Mouse (Mus musculus) kidney, embryonic 14.5 days (tissue): Measurements from ENCODE around the gene Zfand4. TPM values are rescaled to one million over a fixed set of nuclear protein-coding genes. Genes with fewer than 3 reads are reported as not detected.

ENCODE experiments used
- ATAC-seq: fragments of 200-750 bp; cut with Nextera tagmentation; 2 replicates; pipeline ENCODE4 v1.8.0; 2017; ENCODE audit warnings: moderate number of reproducible peaks, mild to moderate bottlenecking, moderate TSS enrichment, moderate library complexity; ENCODE audit not compliant: low FRiP score, low TSS enrichment
- H3K27ac ChIP-seq: fragments of 300-500 bp; sonication (generic); 2 replicates; pipeline ENCODE4 v1.5.1; 2014; ENCODE audit warnings: low read depth, mild to moderate bottlenecking, low read length, moderate library complexity, mixed read lengths
- H3K27me3 ChIP-seq: fragments of 300-500 bp; sonication (generic); 2 replicates; pipeline ENCODE4 v1.6.1; 2014; ENCODE audit warnings: mild to moderate bottlenecking, low read length; ENCODE audit not compliant: control insufficient read depth, insufficient read depth
- H3K36me3 ChIP-seq: fragments of 300-500 bp; sonication (generic); 2 replicates; pipeline ENCODE4 v1.6.1; 2014; ENCODE audit warnings: low read length, mixed read lengths; ENCODE audit not compliant: control insufficient read depth, insufficient read depth
- H3K4me1 ChIP-seq: fragments of 300-500 bp; sonication (generic); 2 replicates; pipeline ENCODE4 v1.6.1; 2014; ENCODE audit warnings: low read length, mixed read lengths; ENCODE audit not compliant: control insufficient read depth, insufficient read depth
- H3K4me2 ChIP-seq: fragments of 300-500 bp; sonication (generic); replicated peaks from 2 replicates; pipeline ENCODE4 v1.6.1; 2014; ENCODE audit warnings: low read depth, mild to moderate bottlenecking, low read length
- H3K4me3 ChIP-seq: fragments of 300-500 bp; sonication (generic); 2 replicates; pipeline ENCODE4 v1.5.1; 2014; ENCODE audit warnings: mild to moderate bottlenecking, low read length
- H3K9ac ChIP-seq: fragments of 300-500 bp; sonication (generic); 2 replicates; pipeline ENCODE4 v1.6.1; 2014; ENCODE audit warnings: low read depth, mild to moderate bottlenecking, low read length, moderate library complexity
- H3K9me3 ChIP-seq: fragments of 300-500 bp; sonication (generic); 2 replicates; pipeline ENCODE4 v1.6.1; 2016; ENCODE audit warnings: low read length; ENCODE audit not compliant: control insufficient read depth
- WGBS: fragments of 180-500 bp; shearing (Covaris S2); extraction: QIAGEN DNeasy Blood & Tissue Kit; methylation state at CpG from one replicate; pipeline ENCODE4 v1.1.7; 2014; 5-methylcytosine and 5-hydroxymethylcytosine counted together
- polyA plus RNA-seq: library from polyadenylated mRNA; unstranded; fragments of >200 nt; fragmentation: Nextera tagmentation; extraction: Ambion mirVana; gene quantifications from 2 replicates; pipeline ENCODE4 v1.2.1, GENCODE M21; 2014

Gene Zfand4
- polyA plus RNA-seq, 1 experiment from 2014 or later = 8.3 TPM

DNA sequence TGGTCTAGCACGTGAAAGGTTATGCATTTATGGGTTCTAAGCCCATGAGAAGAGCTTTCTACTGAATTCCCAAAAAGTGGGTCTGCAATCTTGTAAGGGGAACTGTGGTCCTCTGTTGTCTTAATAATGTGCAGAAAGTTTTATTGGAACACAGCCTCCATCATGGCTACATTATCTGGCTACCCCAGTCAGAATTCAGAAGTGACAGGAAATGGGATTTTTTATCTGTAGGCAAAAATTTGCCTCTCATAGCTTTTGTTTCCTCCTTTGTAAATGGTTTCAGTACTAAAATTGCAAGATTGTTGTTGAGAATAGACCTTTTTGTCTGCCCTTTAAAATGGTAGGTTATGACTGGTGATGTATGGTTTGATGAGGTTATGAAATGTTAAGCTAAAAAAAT, 1.2 kb upstream of the Zfand4 start:
- Histone ChIP-seq H3K4me2 (no peak overlapping the region), H3K9ac (no peak overlapping the region), H3K27me3 (no peaks in the 10 kb centered on the region), H3K4me1 (0 out of 2 replicates have a peak, but pooled peaks cover 8% of the 10 kb centered on the region), H3K36me3 (peaks cover 33% of the 10 kb centered on the region), H3K27ac (no peak overlapping the region), H3K9me3 (no peaks in the 10 kb centered on the region), H3K4me3 (no peak overlapping the region)
- no peak for ATAC-seq
- 96% methylated on average over 1 of the region's 1 CpGs for WGBS

DNA sequence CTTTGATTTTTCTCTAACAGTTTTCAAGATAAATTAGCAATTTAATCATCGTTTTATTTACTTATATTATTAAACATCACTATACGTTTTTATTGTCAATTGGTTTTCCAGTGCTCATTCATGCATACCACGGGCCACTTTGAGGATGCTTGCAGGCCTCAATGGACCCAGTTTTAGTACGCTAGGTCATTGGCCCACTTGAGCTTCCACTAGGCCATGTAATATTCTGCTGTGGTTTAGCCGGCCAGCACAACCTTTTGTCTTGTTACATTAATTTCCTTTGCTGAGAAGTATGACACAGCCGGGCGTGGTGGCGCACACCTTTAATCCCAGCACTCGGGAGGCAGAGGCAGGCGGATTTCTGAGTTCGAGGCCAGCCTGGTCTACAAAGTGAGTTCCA, 814 bp downstream of the Zfand4 start:
- Histone ChIP-seq H3K27me3 (no peaks in the 10 kb centered on the region), H3K4me2 (peak overlapping the region; percentile 77), H3K9ac (no peak overlapping the region; the same call in 1 of the 2 replicates), H3K4me3 (peak overlapping the region; percentile 69), H3K36me3 (peaks cover 19% of the 10 kb centered on the region), H3K4me1 (0 out of 2 replicates have a peak, but pooled peaks cover 8% of the 10 kb centered on the region), H3K27ac (no peak overlapping the region), H3K9me3 (no peaks in the 10 kb centered on the region)
- 84% methylated on average over 11 of the region's 11 CpGs for WGBS
- no peak for ATAC-seq

DNA sequence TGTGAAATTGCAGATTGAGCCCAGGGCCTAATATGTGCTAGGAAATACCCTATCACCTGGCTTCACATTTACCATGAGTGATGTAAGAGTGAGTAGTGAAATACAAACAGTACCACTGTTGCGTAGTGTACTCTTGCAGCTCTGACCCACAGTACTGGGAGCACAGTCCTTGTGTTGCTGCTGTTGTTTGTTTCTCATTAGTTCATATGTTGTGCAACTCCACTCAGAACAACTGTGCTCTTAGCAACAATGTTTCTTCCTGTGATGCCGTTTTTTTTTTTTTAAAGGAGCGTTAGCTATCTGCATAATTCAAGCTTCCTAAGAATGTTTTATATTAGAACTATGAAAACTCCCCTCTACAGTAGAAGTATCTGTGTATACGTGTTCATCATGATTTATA, 1.6 kb downstream of the Zfand4 start:
- Histone ChIP-seq H3K27me3 (no peaks in the 10 kb centered on the region), H3K4me2 (peak overlapping the region; percentile 35; the same call in 1 of the 2 replicates), H3K4me1 (0 out of 2 replicates have a peak, but pooled peaks cover 8% of the 10 kb centered on the region), H3K9me3 (no peaks in the 10 kb centered on the region), H3K9ac (no peak overlapping the region), H3K36me3 (peaks cover 17% of the 10 kb centered on the region), H3K27ac (no peak overlapping the region), H3K4me3 (no peak overlapping the region)
- WGBS = 68% methylated on average over 4 of the region's 4 CpGs
- ATAC-seq = no peak

DNA sequence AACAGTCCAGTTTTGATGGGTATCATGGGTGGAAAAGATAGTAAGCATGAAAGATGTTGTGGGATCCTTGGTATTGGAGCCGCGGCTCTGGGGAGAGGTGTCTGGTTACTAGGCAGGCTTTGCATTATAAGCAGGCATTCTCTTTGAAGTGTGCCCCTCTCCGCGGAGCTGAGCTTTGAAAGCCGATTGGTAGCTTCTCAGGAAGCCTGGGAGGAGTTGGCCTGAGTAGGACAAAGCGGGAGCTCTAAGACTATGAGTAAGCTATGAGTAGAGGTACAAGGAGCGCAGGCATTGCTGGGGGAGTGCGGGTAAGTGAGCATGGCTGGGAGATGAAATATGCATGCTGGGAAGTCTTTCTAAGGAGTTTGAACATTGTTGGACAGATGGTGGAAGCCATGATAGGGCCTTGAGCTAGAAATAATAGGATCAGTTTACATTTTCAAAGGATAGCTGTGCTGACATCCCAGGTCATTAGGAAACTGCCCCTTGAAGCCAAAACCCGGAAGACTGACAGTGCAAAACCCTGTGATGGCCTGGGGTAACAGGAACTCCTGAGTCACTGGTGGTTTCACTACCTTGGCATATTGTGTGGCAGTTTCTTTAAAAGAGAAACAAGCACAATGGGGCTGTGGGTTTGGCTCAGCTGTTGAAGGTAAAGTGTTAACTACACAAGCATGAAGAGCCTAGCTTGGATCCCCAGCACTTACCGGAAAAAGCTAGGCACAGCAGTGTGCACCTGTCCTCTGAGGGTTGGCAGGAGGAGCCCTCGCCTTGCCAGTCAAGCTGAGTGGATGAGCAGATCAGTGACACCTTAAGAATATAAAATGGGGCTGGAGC, 2.5 kb downstream of the Zfand4 start:
- Histone ChIP-seq H3K9me3 (no peaks in the 10 kb centered on the region), H3K36me3 (peaks cover 8% of the 10 kb centered on the region; the same call in 1 of the 2 replicates), H3K27me3 (no peaks in the 10 kb centered on the region), H3K4me1 (0 out of 2 replicates have a peak, but pooled peaks cover 8% of the 10 kb centered on the region), H3K4me2 (peak overlapping the region; percentile 35), H3K4me3 (0 out of 2 replicates have a peak overlapping the region, but pooled peaks have one; percentile 7), H3K27ac (peak overlapping the region; percentile 11; the same call in 1 of the 2 replicates), H3K9ac (peak overlapping the region; percentile 28; the same call in 1 of the 2 replicates)
- peak; percentile 43; the same call in 1 of the 2 replicates for ATAC-seq
- 19% methylated on average over 11 of the region's 11 CpGs for WGBS

DNA sequence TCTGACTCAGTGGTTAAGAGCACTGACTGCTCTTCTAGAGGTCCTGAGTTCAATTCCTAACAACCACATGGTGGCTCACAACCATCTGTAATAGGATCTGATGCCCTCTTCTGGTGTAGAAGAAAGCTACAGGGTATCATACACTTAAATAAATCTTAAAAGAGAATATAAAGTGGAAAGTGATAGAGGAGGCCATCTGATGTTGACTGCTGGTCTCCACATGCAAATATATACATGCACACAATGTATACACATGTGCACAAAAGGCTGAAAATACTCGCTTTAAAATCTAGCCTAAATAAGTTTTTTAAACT, 3.0 kb downstream of the Zfand4 start:
- no peak overlapping the region for H3K4me2 ChIP-seq
- no peaks in the 10 kb centered on the region for H3K9me3 ChIP-seq
- H3K4me1 ChIP-seq = 0 out of 2 replicates have a peak, but pooled peaks cover 8% of the 10 kb centered on the region
- no peak for ATAC-seq
- H3K27me3 ChIP-seq = no peaks in the 10 kb centered on the region
- H3K4me3 ChIP-seq = no peak overlapping the region
- no peak overlapping the region for H3K9ac ChIP-seq
- no peak overlapping the region for H3K27ac ChIP-seq
- 98% methylated on average over 1 of the region's 1 CpGs for WGBS
- H3K36me3 ChIP-seq = peaks cover 3% of the 10 kb centered on the region; the same call in 1 of the 2 replicates

DNA sequence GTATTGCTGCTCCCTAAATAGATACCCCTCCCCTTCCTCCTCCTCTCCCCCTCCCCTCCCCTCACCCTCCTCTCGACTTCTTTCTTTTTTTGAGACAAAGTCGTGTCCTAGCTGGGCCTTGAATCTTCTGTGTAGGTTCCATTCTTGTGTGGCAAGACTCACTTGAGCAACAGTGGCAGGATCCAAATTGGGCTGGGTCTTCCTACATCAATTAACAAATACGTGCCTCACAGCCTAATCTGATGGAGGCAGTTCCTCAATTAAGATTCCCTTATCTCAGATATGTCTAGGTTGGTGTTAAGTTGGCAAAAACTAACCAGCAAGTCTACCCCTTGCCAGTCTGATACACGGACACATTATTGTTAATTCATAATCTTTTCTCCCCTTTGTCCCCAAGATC, 11.7 kb downstream of the Zfand4 start:
- H3K4me1 ChIP-seq = no peaks in the 10 kb centered on the region
- no peaks in the 10 kb centered on the region for H3K27me3 ChIP-seq
- no peak overlapping the region for H3K9ac ChIP-seq
- no peak overlapping the region for H3K27ac ChIP-seq
- H3K9me3 ChIP-seq = no peaks in the 10 kb centered on the region
- no peak overlapping the region for H3K4me3 ChIP-seq
- no peaks in the 10 kb centered on the region for H3K36me3 ChIP-seq
- ATAC-seq = no peak
- no peak overlapping the region for H3K4me2 ChIP-seq
- WGBS = 79% methylated on average over 4 of the region's 4 CpGs

DNA sequence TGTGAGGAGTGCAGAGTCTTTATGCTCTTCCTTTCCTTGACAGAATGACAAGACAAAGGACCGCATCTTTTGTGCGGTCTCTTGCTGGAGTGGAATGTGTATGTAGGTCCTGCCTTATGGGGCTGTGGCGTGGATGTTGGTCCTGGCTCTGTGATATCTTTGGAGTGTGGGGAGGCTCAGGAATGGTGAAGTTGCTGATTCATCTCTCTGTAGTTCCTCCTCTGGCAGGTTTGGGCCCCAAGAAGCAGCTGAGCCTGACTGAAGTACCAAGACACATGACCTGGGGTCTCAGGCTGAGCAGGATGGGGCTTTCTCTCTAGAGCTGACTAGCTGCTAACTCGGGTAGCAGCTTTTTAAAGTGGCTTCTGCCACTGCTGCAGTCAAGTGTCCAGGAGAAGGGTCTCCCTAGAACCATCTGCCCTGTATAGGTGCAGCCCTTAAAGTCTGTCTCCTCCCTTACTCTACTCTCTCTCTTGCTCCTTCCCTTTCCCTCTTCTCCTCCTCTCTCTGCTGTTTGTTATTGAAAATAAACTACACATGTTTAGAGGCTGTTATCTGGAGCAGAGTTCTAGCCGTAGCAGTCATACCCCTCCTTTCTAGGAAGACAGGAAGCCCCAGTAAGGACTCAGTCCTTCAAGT, 14.8 kb downstream of the Zfand4 start:
- 73% methylated on average over 5 of the region's 5 CpGs for WGBS
- Histone ChIP-seq H3K4me3 (no peak overlapping the region), H3K4me2 (no peak overlapping the region), H3K9ac (no peak overlapping the region), H3K36me3 (no peaks in the 10 kb centered on the region), H3K9me3 (no peaks in the 10 kb centered on the region), H3K27ac (no peak overlapping the region), H3K4me1 (no peaks in the 10 kb centered on the region), H3K27me3 (no peaks in the 10 kb centered on the region)
- ATAC-seq = no peak

DNA sequence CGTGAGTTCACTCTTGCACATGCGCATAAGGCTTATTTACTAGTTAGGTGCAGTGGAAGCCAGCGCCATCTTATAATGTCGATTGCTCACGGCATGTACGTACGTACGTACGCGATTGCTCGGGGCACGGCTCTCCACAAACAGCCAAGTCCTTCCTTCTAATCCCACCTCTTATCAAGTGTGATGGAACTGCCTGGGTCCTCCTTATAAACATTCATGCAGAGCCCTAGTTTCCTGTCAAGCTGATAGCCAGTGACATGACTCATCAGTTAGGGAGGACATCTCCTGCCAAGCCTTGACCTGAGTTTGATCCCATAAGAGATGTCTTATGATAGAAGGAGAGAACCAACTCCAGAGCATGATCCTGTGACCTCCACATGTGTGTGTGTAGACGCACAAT, 17.0 kb downstream of the Zfand4 start:
- no peaks in the 10 kb centered on the region for H3K9me3 ChIP-seq
- H3K27me3 ChIP-seq = no peaks in the 10 kb centered on the region
- ATAC-seq = no peak
- no peak overlapping the region for H3K4me3 ChIP-seq
- no peaks in the 10 kb centered on the region for H3K4me1 ChIP-seq
- 95% methylated on average over 13 of the region's 13 CpGs for WGBS
- no peak overlapping the region for H3K9ac ChIP-seq
- no peak overlapping the region for H3K27ac ChIP-seq
- H3K36me3 ChIP-seq = no peaks in the 10 kb centered on the region
- H3K4me2 ChIP-seq = no peak overlapping the region

DNA sequence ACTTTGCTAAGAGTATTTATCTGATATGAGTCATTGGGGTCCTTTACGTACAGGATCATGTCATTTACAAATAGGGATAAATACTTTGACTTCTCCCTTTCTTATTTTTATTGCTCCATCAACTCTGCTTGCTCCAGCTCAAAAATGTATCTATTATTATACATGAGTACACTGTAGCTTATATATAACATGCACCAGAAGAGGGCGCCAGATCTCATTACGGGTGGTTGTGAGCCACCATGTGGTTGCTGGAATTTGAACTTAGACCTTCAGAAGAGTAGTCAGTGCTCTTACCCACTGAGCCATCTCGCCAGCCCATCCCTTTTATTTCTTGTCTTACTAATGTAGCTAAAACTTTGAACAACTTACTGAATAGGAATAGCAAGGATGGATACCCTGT, 18.5 kb downstream of the Zfand4 start:
- H3K4me3 ChIP-seq = no peak overlapping the region
- H3K4me1 ChIP-seq = no peaks in the 10 kb centered on the region
- H3K27ac ChIP-seq = no peak overlapping the region
- WGBS = 57% methylated on average over 4 of the region's 4 CpGs
- no peak for ATAC-seq
- H3K4me2 ChIP-seq = no peak overlapping the region
- no peaks in the 10 kb centered on the region for H3K27me3 ChIP-seq
- no peaks in the 10 kb centered on the region for H3K9me3 ChIP-seq
- H3K36me3 ChIP-seq = no peaks in the 10 kb centered on the region
- no peak overlapping the region for H3K9ac ChIP-seq
